Mouse (Mus musculus) cerebellum, adult 11-12 months (tissue): ENCODE results near the gene Gpa33.

ENCODE experiments used
- DNase-seq: peaks from one replicate; pipeline ENCODE4 v3.0.0; 2022

Gpa33 gene

GRCm38 (mm10) chr1:166130224-166130860 is at the start of gene Gpa33:
Gene Gpa33 (plus strand): TSS chr1:166130238.
- DNase-seq = no peak

GRCm38 (mm10) chr1:166088446-166089170 is 41.4 kb upstream of the Gpa33 start:
- DNase-seq = no peak

- no peak for DNase-seq
Observed at GRCm38 (mm10) chr1:166089337-166089736, 40.7 kb upstream of the Gpa33 start.

GRCm38 (mm10) chr1:166089739-166090138 is 40.3 kb upstream of the Gpa33 start:
- no peak for DNase-seq

- no peak for DNase-seq
Observed at GRCm38 (mm10) chr1:166090306-166090705, 39.7 kb upstream of the Gpa33 start.

GRCm38 (mm10) chr1:166094462-166094861 is 35.6 kb upstream of the Gpa33 start:
- no peak for DNase-seq

GRCm38 (mm10) chr1:166098120-166098519 is 31.9 kb upstream of the Gpa33 start:
- no peak for DNase-seq

GRCm38 (mm10) chr1:166102920-166103608 is 27.0 kb upstream of the Gpa33 start:
- DNase-seq = no peak

- DNase-seq = no peak
Observed at GRCm38 (mm10) chr1:166104858-166105257, 25.2 kb upstream of the Gpa33 start.

GRCm38 (mm10) chr1:166105464-166105863 is 24.6 kb upstream of the Gpa33 start:
- no peak for DNase-seq

- no peak for DNase-seq
Observed at GRCm38 (mm10) chr1:166114986-166115385, 15.1 kb upstream of the Gpa33 start.

- DNase-seq = no peak
Observed at GRCm38 (mm10) chr1:166115719-166116118, 14.3 kb upstream of the Gpa33 start.

GRCm38 (mm10) chr1:166117866-166118639 is 12.0 kb upstream of the Gpa33 start:
- no peak for DNase-seq

- no peak for DNase-seq
Observed at GRCm38 (mm10) chr1:166122114-166122513, 7.9 kb upstream of the Gpa33 start.

GRCm38 (mm10) chr1:166123045-166123444 is 7.0 kb upstream of the Gpa33 start:
- no peak for DNase-seq

GRCm38 (mm10) chr1:166123751-166124150 is 6.3 kb upstream of the Gpa33 start:
- DNase-seq = no peak

- no peak for DNase-seq
Observed at GRCm38 (mm10) chr1:166124932-166125593, 5.0 kb upstream of the Gpa33 start.

- DNase-seq = no peak
Observed at GRCm38 (mm10) chr1:166126290-166126689, 3.7 kb upstream of the Gpa33 start.

GRCm38 (mm10) chr1:166126795-166127194 is 3.2 kb upstream of the Gpa33 start:
- no peak for DNase-seq

GRCm38 (mm10) chr1:166127719-166128118 is 2.3 kb upstream of the Gpa33 start, which contains the start of gene Dusp27:
Gene Dusp27 (minus strand): TSS chr1:166127922.
- DNase-seq = no peak

- DNase-seq = no peak
Observed at GRCm38 (mm10) chr1:166128551-166128950, 1.5 kb upstream of the Gpa33 start.

GRCm38 (mm10) chr1:166132367-166132766 is 2.3 kb downstream of the Gpa33 start:
- no peak for DNase-seq
